Mouse (Mus musculus) CH12.LX (cell line): ENCODE results near the gene Nipbl.

Experiments
- CTCF ChIP-seq, 2 experiments: IDR thresholded peaks in 1 of 2; conservative IDR thresholded peaks in 1 of 2; 2 replicates each; pipeline ENCODE4 v1.5.1; 2011 to 2012; ENCODE audit warnings: low read depth in 2 of 2, low read length in 2 of 2, improper control_type of control experiment in 1 of 2, inconsistent platforms in 1 of 2, mild to moderate bottlenecking in 1 of 2, moderate library complexity in 1 of 2
- EP300 ChIP-seq: IDR thresholded peaks from 2 replicates; pipeline ENCODE4 v1.6.1; 2011; ENCODE audit warnings: low read length, improper control_type of control experiment
- HCFC1 ChIP-seq: IDR thresholded peaks from 2 replicates; pipeline ENCODE4 v1.6.1; 2012; ENCODE audit warnings: low read depth, mild to moderate bottlenecking, inconsistent platforms, low read length, improper control_type of control experiment
- KAT2A ChIP-seq: IDR thresholded peaks from 2 replicates; pipeline ENCODE4 v1.6.1; 2012; ENCODE audit warnings: low read length, improper control_type of control experiment, inconsistent platforms; ENCODE audit not compliant: insufficient replicate concordance
- MAX ChIP-seq: IDR thresholded peaks from 2 replicates; pipeline ENCODE4 v1.6.1; 2011; ENCODE audit warnings: low read length, improper control_type of control experiment
- MEF2A ChIP-seq: IDR thresholded peaks from 2 replicates; pipeline ENCODE4 v1.6.1; 2014; ENCODE audit warnings: low read depth, mild to moderate bottlenecking, inconsistent platforms, low read length, improper control_type of control experiment, borderline replicate concordance
- MYC ChIP-seq: IDR thresholded peaks from 2 replicates; pipeline ENCODE4 v1.6.1; 2011; ENCODE audit warnings: low read depth, mild to moderate bottlenecking, improper control_type of control experiment, low read length
- POLR2A ChIP-seq: IDR thresholded peaks from 2 replicates; pipeline ENCODE4 v1.6.1; 2011; ENCODE audit warnings: low read depth, mild to moderate bottlenecking, improper control_type of control experiment, low read length
- POLR2AphosphoS2 ChIP-seq: IDR thresholded peaks from 2 replicates; pipeline ENCODE4 v1.6.1; 2011; ENCODE audit warnings: low read depth, low read length, improper control_type of control experiment
- USF1 ChIP-seq: IDR thresholded peaks from 2 replicates; pipeline ENCODE4 v1.6.1; 2014; ENCODE audit warnings: low read depth, mild to moderate bottlenecking, inconsistent platforms, low read length, improper control_type of control experiment
- ZNF384 ChIP-seq: IDR thresholded peaks from 2 replicates; pipeline ENCODE4 v1.6.1; 2012; ENCODE audit warnings: low read depth, low read length, improper control_type of control experiment, inconsistent platforms

- TF ChIP-seq KAT2A (no peak), MYC (no peak), HCFC1 (no peak), POLR2A (no peak), MAX (no peak), CTCF (conservative IDR thresholded peaks at IDR 0.05 in 1 of 2, IDR thresholded peaks at IDR 0.05 in 1 of 2; ENCODE audit: low read depth in 2 of 2, low read length in 2 of 2) (no peak), ZNF384 (no peak), EP300 (no peak), USF1 (no peak), POLR2AphosphoS2 (no peak), MEF2A (no peak)
Observed at GRCm38 (mm10) chr15:8265946-8266345, 178.3 kb downstream of the Nipbl start.
